Mouse (Mus musculus): ENCODE measurements around the gene Cep55. TPM values are rescaled to one million over a fixed set of nuclear protein-coding genes. Genes with fewer than 3 reads are reported as not detected.

The Cep55 gene
- polyA plus RNA-seq (2012; rRNA removed), result 1.9 and 2.5 TPM in 2 replicates

DNA sequence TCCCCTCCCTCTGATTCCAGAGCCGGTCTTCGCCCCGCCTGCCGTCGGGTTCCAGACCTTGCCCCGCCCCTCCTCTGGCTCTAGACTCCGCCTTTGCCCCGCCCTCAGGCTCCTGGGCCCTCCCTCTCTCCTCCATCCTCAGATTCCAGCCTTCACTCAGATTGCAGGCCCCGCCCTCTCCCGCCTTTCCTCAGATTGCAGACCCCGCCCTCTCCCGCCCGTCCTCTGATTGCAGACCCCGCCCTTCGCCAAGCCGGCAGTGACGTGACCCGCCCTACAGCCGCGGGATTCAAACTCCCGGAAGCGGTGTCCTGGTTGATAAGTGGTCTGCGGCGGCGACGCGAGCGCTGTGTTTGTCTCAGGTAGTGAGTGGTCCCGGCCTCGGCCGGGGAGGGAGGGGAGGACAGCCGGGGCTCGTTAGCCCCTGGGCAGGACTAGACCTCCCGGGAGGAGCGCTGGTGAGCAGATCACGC, at the start of gene Cep55:
TSS of gene Cep55 (plus strand) at position 292 of the 473 bp plus-strand sequence.

DNA sequence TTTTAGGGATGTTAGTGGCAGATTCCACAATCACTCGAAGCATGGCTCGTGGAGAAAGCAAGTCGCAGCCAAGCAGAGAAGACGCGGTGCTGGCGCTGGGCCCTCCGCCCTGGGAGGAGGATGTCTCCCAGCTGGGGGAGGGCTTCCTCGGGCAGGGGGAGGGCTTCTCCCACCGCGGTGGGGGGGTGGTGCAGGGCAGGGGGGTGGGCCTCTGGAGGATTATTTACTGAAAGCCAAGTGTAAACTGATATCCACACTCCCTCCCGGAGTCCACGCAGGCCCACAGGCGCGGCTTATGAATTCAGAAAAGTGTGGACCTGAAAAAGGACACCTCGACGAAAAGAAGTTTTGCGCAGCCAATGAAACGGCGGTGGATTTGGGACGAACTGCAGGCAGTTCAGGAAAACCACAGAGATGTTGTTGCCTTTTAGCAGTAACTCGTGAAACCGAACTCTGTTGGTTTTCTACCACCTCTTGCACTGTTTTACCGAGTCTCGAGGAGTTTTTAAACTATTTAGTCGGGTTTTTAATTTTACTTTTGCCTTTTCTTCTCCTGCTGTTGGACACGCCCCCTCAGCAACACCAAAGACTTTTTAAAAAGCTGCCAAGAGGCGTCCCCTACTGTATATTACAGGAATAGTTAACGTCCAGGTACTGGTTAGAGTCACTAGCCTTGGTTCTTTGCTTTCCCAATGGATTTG, 11.4 kb upstream of the Cep55 start, which contains the start of gene Myof:
TSS of gene Myof (minus strand) at position 297 of the 701 bp plus-strand sequence.

DNA sequence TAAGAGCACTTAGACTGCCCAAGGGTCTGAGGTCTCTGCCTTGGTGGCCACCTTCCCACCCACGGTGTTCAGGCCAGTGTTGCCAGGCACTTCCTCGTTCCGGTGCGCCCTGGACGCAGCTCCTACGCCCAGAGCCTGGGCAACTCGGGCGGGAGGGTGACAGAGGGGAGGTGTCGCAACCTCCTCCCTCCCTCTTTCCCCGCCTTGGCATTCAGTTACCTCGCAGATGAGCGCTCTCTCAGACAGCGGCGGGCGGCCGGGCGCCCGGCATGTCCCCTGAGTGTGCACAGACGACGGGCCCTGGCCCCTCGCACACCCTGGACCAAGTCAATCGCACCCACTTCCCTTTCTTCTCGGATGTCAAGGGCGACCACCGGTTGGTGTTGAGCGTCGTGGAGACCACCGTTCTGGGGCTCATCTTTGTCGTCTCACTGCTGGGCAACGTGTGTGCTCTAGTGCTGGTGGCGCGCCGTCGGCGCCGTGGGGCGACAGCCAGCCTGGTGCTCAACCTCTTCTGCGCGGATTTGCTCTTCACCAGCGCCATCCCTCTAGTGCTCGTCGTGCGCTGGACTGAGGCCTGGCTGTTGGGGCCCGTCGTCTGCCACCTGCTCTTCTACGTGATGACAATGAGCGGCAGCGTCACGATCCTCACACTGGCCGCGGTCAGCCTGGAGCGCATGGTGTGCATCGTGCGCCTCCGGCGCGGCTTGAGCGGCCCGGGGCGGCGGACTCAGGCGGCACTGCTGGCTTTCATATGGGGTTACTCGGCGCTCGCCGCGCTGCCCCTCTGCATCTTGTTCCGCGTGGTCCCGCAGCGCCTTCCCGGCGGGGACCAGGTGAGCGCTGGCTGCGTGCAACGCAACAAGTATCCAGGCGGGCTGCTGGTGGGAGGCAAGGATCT, 42.3 kb downstream of the Cep55 start, which contains the start of gene Ffar4:
TSS of gene Ffar4 (plus strand) at position 214 of the 901 bp plus-strand sequence.

Other genes with a start within 250 kb of the Cep55 start
- gene Myof, start 11.4 kb upstream of the Cep55 start, polyA plus RNA-seq (2012; rRNA removed), result 26.0 and 26.8 TPM in 2 replicates
- gene Ffar4, start 42.1 kb downstream of the Cep55 start, polyA plus RNA-seq (2012; rRNA removed), result 4.2 and 5.5 TPM in 2 replicates
- gene Rbp4, start 70.3 kb downstream of the Cep55 start, polyA plus RNA-seq (2012; rRNA removed), result 44.5 and 53.4 TPM in 2 replicates
- gene Pde6c, start 77.8 kb downstream of the Cep55 start, polyA plus RNA-seq (2012; rRNA removed), result not detected in 2 replicates
- 2.9 and 6.2 TPM in 2 replicates for gene Fra10ac1, start 169.1 kb downstream of the Cep55 start, polyA plus RNA-seq (2012; rRNA removed)
- gene Lgi1, start 209.5 kb downstream of the Cep55 start, polyA plus RNA-seq (2012; rRNA removed), result 0.05 and 0.16 TPM in 2 replicates